Mouse (Mus musculus) forebrain, embryonic 11.5 days (tissue): Measurements from ENCODE around the gene Hip1r. TPM values are rescaled to one million over a fixed set of nuclear protein-coding genes. Genes with fewer than 3 reads are reported as not detected.
"Not testable (repeated sequence)": the region's sequence is repeated elsewhere in the genome, so short reads cannot be mapped to it uniquely, and the experiment has no call there.

ENCODE experiments used
- ATAC-seq: fragments of 200-750 bp; cut with Nextera tagmentation; replicated peaks from 2 replicates; pipeline ENCODE4 v1.8.0; 2017; ENCODE audit warnings: moderate TSS enrichment; ENCODE audit not compliant: low FRiP score
- DNase-seq: peaks from one replicate; pipeline ENCODE4 v3.0.0-alpha.2; 2017; ENCODE audit warnings: low spot score
- H3K27ac ChIP-seq: fragments of 300-500 bp; sonication (generic); 2 replicates; pipeline ENCODE4 v1.5.1; 2014; ENCODE audit warnings: low read depth, low read length
- H3K27me3 ChIP-seq: fragments of 300-500 bp; sonication (generic); 2 replicates; pipeline ENCODE4 v1.6.1; 2014; ENCODE audit warnings: mild to moderate bottlenecking, low read length, mixed read lengths; ENCODE audit not compliant: control insufficient read depth, insufficient read depth
- H3K36me3 ChIP-seq: fragments of 300-500 bp; sonication (generic); 2 replicates; pipeline ENCODE4 v1.6.1; 2014; ENCODE audit warnings: mild to moderate bottlenecking, low read length, moderate library complexity, mixed read lengths; ENCODE audit not compliant: control insufficient read depth, insufficient read depth
- H3K4me1 ChIP-seq: fragments of 300-500 bp; sonication (generic); replicated peaks from 2 replicates; pipeline ENCODE4 v1.6.1; 2014; ENCODE audit warnings: low read length, mixed read lengths; ENCODE audit not compliant: control insufficient read depth, insufficient read depth
- H3K4me2 ChIP-seq: fragments of 300-500 bp; sonication (generic); 2 replicates; pipeline ENCODE4 v1.6.1; 2014; ENCODE audit warnings: low read depth, mild to moderate bottlenecking, low read length, moderate library complexity, mixed read lengths; ENCODE audit not compliant: severe bottlenecking
- H3K4me3 ChIP-seq: fragments of 300-500 bp; sonication (generic); 2 replicates; pipeline ENCODE4 v1.5.1; 2014; ENCODE audit warnings: low read depth, low read length
- H3K9ac ChIP-seq: fragments of 300-500 bp; sonication (generic); 2 replicates; pipeline ENCODE4 v1.6.1; 2014; ENCODE audit warnings: low read length
- H3K9me3 ChIP-seq: fragments of 300-500 bp; sonication (generic); 2 replicates; pipeline ENCODE4 v1.6.1; 2016; ENCODE audit warnings: low read length, mixed read lengths; ENCODE audit not compliant: control insufficient read depth
- WGBS: fragments of 180-500 bp; shearing (Covaris S2); extraction: QIAGEN DNeasy Blood & Tissue Kit; methylation state at CpG from one replicate; pipeline ENCODE4 v1.1.7; 2014; 5-methylcytosine and 5-hydroxymethylcytosine counted together
- polyA plus RNA-seq: library from polyadenylated mRNA; unstranded; fragments of >200 nt; fragmentation: Nextera tagmentation; extraction: Ambion mirVana; gene quantifications from 2 replicates; pipeline ENCODE4 v1.2.1, GENCODE M21; 2014

Gene Hip1r
- polyA plus RNA-seq, 1 experiment from 2014 or later: 7.3 TPM

DNA sequence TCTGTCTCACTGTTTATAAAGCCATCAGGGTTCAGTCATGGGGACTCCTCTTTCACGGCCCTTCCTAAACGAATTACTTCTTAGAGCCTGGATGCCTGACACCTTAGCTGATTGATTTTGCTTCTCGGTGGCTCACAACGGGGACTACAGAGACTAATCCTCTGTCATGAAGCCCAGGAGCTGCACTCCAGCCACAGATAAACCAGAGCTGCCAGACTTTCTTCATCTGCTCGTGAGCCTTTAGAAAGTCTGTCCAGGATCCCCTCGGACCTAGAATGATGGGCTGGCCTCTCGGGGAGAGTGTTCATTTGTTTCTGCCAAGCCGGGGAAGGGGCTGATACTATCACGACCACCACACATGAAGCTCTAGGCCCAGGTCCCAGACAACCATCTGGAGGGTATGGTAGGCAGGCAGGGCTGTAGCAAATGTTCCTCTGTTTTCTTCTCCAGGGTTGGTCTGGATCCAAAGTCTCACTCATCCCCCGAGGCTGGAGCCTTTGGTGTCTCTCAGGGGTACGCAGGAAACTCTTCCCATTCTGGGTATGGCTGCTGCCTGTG, 72.1 kb downstream of the Hip1r start:
- Histone ChIP-seq H3K27ac (no peak overlapping the region), H3K4me3 (no peak overlapping the region), H3K9me3 (no peaks in the 10 kb centered on the region), H3K27me3 (no peaks in the 10 kb centered on the region), H3K4me1 (peaks cover 8% of the 10 kb centered on the region; the same call in 1 of the 2 replicates), H3K9ac (no peak overlapping the region), H3K36me3 (no peaks in the 10 kb centered on the region), H3K4me2 (no peak overlapping the region)
- no peak for DNase-seq
- 45% methylated on average over 11 of the region's 11 CpGs for WGBS
- no peak for ATAC-seq

DNA sequence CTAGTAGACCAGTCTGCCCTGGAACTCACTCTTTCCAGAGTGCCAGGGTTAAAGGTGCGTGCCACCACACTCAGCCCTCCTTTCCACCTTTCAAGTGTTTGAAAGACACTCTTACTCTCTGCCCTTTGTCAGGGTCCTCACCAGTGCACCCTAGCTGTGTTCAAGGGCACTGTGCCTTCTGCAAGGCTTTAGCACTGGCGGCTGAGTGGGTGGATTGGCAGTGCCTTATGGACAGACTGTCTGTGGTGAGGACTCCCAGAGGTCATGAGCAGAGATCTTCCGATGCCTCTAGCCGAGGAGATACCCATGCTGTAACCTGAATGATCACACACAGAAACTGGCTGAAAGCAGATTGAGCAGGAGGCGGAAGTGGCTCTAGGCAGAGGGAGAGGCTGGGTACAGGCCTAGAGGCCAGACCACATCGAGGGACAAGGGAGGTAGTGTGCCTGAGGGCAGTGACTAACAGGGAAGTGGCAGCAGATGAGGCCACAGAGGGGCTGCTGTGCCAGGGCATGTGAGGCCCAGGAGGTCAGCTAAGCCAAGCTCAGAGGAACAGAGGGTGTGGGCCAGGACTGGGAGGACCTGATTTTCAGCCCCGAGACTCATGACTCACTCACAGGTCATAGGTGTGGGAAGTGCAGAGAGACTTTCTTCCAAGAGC, 73.4 kb downstream of the Hip1r start:
- Histone ChIP-seq H3K27me3 (no peaks in the 10 kb centered on the region), H3K36me3 (no peaks in the 10 kb centered on the region), H3K4me2 (no peak overlapping the region), H3K9me3 (no peaks in the 10 kb centered on the region), H3K4me3 (no peak overlapping the region), H3K9ac (no peak overlapping the region), H3K27ac (no peak overlapping the region), H3K4me1 (peaks cover 8% of the 10 kb centered on the region; the same call in 1 of the 2 replicates)
- WGBS: 84% methylated on average over 7 of the region's 7 CpGs
- DNase-seq (no peak), ATAC-seq (no peak)

DNA sequence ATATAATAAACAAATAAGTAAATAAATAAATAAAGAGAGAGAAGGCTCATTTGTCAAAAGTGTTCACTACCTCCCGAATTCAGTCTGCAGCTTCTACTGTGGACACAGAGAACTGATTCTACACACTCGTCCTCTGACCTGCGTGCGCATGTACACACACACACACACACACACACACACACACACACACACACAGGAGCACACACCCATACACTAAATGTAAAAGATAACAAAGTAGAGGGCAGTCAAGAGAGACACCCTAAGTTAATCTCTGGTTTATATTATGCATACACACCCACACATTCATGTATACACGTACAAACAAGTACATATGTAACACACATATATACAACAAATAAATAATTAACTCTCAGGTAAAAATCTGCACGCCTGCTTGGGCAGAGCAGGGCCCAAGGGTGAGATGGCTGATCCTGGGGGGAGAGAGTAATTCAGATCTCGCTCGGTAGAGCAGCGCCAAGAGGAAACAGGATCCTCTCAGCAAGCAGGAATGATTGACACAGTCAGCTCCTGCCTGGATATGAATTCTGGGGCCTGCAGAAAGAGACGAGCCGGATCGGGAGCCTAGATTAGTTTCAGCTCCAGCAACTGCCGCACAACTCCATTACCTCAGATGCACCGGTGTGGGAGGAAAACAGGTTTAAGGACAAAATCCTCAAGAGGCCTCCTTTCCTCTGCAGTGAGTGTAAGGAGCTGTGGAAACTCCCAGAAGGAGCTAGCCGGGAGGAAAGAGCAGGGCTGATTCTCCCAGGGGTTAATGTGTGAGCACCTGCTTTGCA, 76.0 kb downstream of the Hip1r start:
- WGBS: 76% methylated on average over 15 of the region's 15 CpGs
- 0 out of 2 replicates have a peak overlapping the region, but pooled peaks have one; percentile 26 for H3K27ac ChIP-seq
- H3K4me2 ChIP-seq: no peak overlapping the region
- no peaks in the 10 kb centered on the region for H3K9me3 ChIP-seq
- no peak for ATAC-seq
- no peaks in the 10 kb centered on the region for H3K27me3 ChIP-seq
- DNase-seq: no peak
- H3K4me3 ChIP-seq: no peak overlapping the region
- no peaks in the 10 kb centered on the region for H3K36me3 ChIP-seq
- H3K4me1 ChIP-seq: 0 out of 2 replicates have a peak, but pooled peaks cover 2% of the 10 kb centered on the region
- H3K9ac ChIP-seq: 0 out of 2 replicates have a peak overlapping the region, but pooled peaks have one; percentile 20

DNA sequence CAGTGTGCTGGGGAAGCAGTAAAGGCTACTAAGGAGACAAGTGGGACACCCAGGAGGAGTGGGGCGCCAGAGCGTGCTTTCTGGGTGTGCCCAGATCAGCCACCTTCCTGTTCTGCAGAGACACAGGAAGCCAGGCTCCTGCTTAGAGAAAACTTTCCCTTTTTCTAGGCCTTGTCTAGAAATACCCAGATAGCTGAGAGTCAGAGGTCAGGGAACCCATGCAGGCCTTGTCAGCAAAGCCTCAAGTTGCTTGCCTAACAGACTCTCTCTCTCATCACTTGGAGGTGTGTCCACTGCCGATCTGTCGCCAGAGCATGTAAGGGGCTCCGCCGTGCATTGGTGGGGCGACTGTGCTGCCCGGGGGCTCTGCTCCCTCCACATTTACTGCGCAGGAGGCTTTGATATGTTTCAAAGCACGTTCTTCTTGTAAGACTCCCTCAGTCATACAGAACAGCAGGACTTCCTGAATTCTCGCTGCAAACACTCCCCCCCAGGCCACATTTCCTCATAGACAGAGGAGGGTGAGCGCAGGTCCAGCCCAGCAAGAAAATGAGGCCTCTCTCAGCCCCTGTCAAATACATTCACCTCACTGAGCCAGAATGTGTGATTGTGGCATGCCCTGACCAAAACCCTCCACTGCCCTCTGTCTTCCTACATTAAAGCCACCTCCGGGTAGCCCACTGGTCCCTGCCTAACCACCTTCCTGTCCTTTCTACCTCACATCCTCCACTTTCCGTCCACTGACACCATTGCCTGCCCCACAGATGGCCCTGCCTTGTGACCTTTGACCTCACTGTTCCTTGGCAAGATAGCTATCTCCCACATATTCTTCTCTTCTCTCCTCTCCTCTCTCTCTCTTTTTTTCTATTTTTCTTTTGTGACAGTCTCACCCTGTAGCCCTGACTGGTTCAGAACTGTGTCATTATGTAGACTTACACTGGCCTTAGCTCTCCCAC, 76.9 kb downstream of the Hip1r start:
- ATAC-seq (no peak), DNase-seq (no peak)
- H3K4me3 ChIP-seq: no peak overlapping the region
- 0 out of 2 replicates have a peak overlapping the region, but pooled peaks have one; percentile 26 for H3K27ac ChIP-seq
- no peaks in the 10 kb centered on the region for H3K9me3 ChIP-seq
- 67% methylated on average over 14 of the region's 14 CpGs for WGBS
- H3K4me2 ChIP-seq: no peak overlapping the region
- no peaks in the 10 kb centered on the region for H3K27me3 ChIP-seq
- H3K36me3 ChIP-seq: no peaks in the 10 kb centered on the region
- H3K9ac ChIP-seq: no peak overlapping the region
- 0 out of 2 replicates have a peak, but pooled peaks cover 2% of the 10 kb centered on the region for H3K4me1 ChIP-seq

DNA sequence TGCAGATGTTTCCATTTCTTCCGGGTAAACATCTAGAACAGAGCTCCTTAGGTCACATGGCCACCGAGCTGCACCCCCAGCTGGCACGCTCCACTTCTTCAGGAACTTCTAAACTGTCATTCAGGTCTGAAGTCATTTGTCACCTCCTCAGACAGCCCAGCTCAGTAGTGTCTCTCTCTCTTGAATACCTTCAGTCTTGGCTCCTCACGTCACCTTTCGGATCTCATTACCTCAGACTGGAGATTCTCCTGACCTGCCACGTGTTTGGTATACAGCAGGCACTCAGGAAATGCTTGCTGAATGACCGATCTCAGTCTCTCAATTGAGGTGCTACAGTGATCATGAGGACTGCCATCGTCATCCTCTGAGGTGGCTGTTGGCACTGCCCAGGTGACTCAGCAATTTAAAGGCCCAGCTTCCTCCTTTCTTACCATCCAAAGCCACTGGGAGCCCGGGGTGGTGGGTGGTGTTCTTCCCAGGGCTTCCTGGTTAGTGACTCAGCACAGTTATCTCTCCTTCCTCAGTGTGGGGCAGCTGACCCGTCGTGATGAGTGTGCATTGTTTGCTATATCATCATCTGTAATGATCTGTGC, 78.6 kb downstream of the Hip1r start:
- H3K27ac ChIP-seq: no peak overlapping the region
- H3K4me3 ChIP-seq: no peak overlapping the region
- no peak overlapping the region for H3K9ac ChIP-seq
- H3K4me2 ChIP-seq: no peak overlapping the region
- DNase-seq (no peak), ATAC-seq (no peak; the same call in 1 of the 2 replicates)
- H3K36me3 ChIP-seq: no peaks in the 10 kb centered on the region
- 85% methylated on average over 11 of the region's 11 CpGs for WGBS
- H3K4me1 ChIP-seq: 0 out of 2 replicates have a peak, but pooled peaks cover 2% of the 10 kb centered on the region
- no peaks in the 10 kb centered on the region for H3K27me3 ChIP-seq
- no peaks in the 10 kb centered on the region for H3K9me3 ChIP-seq

DNA sequence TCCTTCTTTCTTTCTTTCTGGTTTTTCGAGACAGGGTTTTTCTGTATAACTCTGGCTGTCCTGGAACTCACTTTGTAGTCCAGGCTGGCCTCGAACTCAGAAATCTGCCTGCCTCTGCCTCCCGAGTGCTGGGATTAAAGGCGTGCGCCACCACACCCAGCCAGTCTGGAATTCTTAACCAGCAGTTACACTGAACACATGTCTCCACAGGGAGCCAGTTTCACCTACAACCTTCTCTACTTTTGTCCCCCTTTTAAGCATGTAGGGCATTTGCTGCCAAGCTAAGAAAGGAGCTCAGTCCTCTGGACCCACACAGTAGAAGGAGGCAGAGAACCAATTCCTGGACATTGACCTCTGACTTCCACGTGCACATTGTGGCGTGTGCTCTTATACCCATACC, 79.2 kb downstream of the Hip1r start:
- not testable (repeated sequence) for ATAC-seq, H3K36me3 ChIP-seq, DNase-seq, H3K4me1 ChIP-seq, H3K4me2 ChIP-seq, H3K4me3 ChIP-seq, H3K27me3 ChIP-seq, H3K27ac ChIP-seq, H3K9me3 ChIP-seq, H3K9ac ChIP-seq
- WGBS: 97% methylated on average over 7 of the region's 7 CpGs
